Mouse (Mus musculus) cortical plate, adult 2 months (tissue): ENCODE results near the gene Aff3.

Experiments used
- CTCF ChIP-seq: fragments of 200-500 bp; IDR thresholded peaks from 2 replicates; pipeline ENCODE4 v1.5.1; 2011; ENCODE audit warnings: mild to moderate bottlenecking, control low read depth, low read length; ENCODE audit not compliant: insufficient read depth; ENCODE audit errors: extremely low read depth
- POLR2A ChIP-seq: fragments of 200-500 bp; IDR thresholded peaks from 2 replicates; pipeline ENCODE4 v1.6.1; 2011; ENCODE audit warnings: mild to moderate bottlenecking, low read length, control low read depth; ENCODE audit not compliant: insufficient read depth; ENCODE audit errors: extremely low read depth

DNA sequence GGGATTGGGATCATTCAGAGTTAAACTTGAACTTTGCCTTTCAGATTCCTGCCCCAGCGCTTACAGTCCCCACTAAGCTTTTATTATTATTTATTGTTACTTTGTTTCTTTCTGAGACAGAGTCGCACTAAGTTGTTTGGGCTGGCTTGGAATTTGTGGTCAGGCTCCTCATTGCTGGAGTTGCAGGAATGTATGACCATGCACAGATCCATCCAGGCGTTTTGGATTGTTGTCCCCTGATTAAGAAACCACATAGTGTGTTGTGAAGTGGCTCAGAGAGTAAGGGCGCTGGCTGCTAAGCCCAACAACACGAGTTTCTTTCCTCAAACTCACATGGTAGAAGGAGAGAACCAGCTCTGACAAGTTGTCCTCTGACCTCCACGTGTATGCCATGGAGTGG lies 35.9 kb upstream of the Aff3 start:
- TF ChIP-seq CTCF (no peak), POLR2A (no peak)
